Mouse (Mus musculus): ENCODE results near the gene Gm49358.

GRCm38 (mm10) chr10:86808013-86808758 lies 44.4 kb downstream of the Gm49358 start:
- TF ChIP-seq POLR2A (IDR thresholded peaks at IDR 0.05; ENCODE audit: low read depth, low read length) (no peak), CTCF (IDR thresholded peaks at IDR 0.05; ENCODE audit: extremely low read depth, insufficient read depth, insufficient read length, insufficient replicate concordance) (no peak)
